Mouse (Mus musculus) MEL (cell line): ENCODE results near the gene Npas4. TPM values are rescaled to one million over a fixed set of nuclear protein-coding genes. Genes with fewer than 3 reads are reported as not detected.

Experiments
- DNase-seq: peaks from one replicate; pipeline ENCODE4 v3.0.0; 2011; ENCODE audit warnings: low read depth, low spot score
- H3K27ac ChIP-seq: 2 replicates; pipeline ENCODE4 v1.5.1; 2012; ENCODE audit warnings: low read depth, mild to moderate bottlenecking, control low read depth, low read length, moderate library complexity; ENCODE audit not compliant: control insufficient read depth
- H3K27me3 ChIP-seq, 2 experiments: fragments of 150-350 bp in 1 of 2; sonication (generic) in 1 of 2; 2 replicates each; pipeline ENCODE4 v1.6.1; 2012; ENCODE audit warnings: low read length in 2 of 2, mild to moderate bottlenecking in 2 of 2, improper control_type of control experiment in 1 of 2, moderate library complexity in 1 of 2; ENCODE audit not compliant: insufficient read depth in 2 of 2, control insufficient read depth in 1 of 2
- H3K36me3 ChIP-seq, 2 experiments: 2 replicates each; pipeline ENCODE4 v1.6.1; 2012 to 2014; ENCODE audit warnings: low read length in 2 of 2, improper control_type of control experiment in 1 of 2, inconsistent platforms in 1 of 2, mild to moderate bottlenecking in 1 of 2; ENCODE audit not compliant: insufficient read depth in 2 of 2, control insufficient read depth in 1 of 2
- H3K4me1 ChIP-seq, 2 experiments: fragments of 150-350 bp in 1 of 2; sonication (generic) in 1 of 2; 2 replicates each; pipeline ENCODE4 v1.6.1; 2012; ENCODE audit warnings: low read length in 2 of 2, improper control_type of control experiment in 1 of 2, mild to moderate bottlenecking in 1 of 2; ENCODE audit not compliant: insufficient read depth in 2 of 2, control insufficient read depth in 1 of 2
- H3K4me3 ChIP-seq, 2 experiments: fragments of 150-350 bp in 1 of 2; sonication (generic) in 1 of 2; 2 replicates each; pipeline ENCODE4 v1.5.1; 2012; ENCODE audit warnings: low read depth in 2 of 2, low read length in 2 of 2, mild to moderate bottlenecking in 2 of 2, moderate library complexity in 2 of 2, control low read depth in 1 of 2, improper control_type of control experiment in 1 of 2; ENCODE audit not compliant: control insufficient read depth in 1 of 2, insufficient read depth in 1 of 2
- H3K79me2 ChIP-seq: 2 replicates; pipeline ENCODE4 v1.6.1; 2012; ENCODE audit warnings: mild to moderate bottlenecking, low read length, moderate library complexity; ENCODE audit not compliant: control insufficient read depth, poor library complexity, insufficient read depth
- H3K9ac ChIP-seq: 2 replicates; pipeline ENCODE4 v1.6.1; 2012; ENCODE audit warnings: low read depth, mild to moderate bottlenecking, control low read depth, low read length, moderate library complexity; ENCODE audit not compliant: control insufficient read depth, poor library complexity, severe bottlenecking
- H3K9me3 ChIP-seq: fragments of 150-350 bp; sonication (generic); replicated peaks from 2 replicates; pipeline ENCODE4 v1.6.1; 2012; ENCODE audit warnings: mild to moderate bottlenecking, low read length, improper control_type of control experiment, moderate library complexity; ENCODE audit not compliant: insufficient read depth
- CHD1 ChIP-seq: IDR thresholded peaks from 2 replicates; pipeline ENCODE4 v1.6.1; 2012; ENCODE audit warnings: low read depth, mild to moderate bottlenecking, inconsistent platforms, low read length, improper control_type of control experiment
- CTCF ChIP-seq, 3 experiments: IDR thresholded peaks in 2 of 3; conservative IDR thresholded peaks in 1 of 3; 2 replicates each; pipeline ENCODE4 v1.5.1; 2011 to 2012; ENCODE audit warnings: low read length in 3 of 3, low read depth in 2 of 3, mild to moderate bottlenecking in 2 of 3, improper control_type of control experiment in 1 of 3, inconsistent platforms in 1 of 3, mixed read lengths in 1 of 3, moderate library complexity in 1 of 3; ENCODE audit not compliant: control insufficient read depth in 1 of 3, insufficient read depth in 1 of 3, poor library complexity in 1 of 3, severe bottlenecking in 1 of 3
- E2F4 ChIP-seq: IDR thresholded peaks from 2 replicates; pipeline ENCODE4 v1.6.1; 2011; ENCODE audit warnings: low read depth, low read length, improper control_type of control experiment, borderline replicate concordance
- ETS1 ChIP-seq: IDR thresholded peaks from 2 replicates; pipeline ENCODE4 v1.6.1; 2012; ENCODE audit warnings: low read depth, mild to moderate bottlenecking, inconsistent platforms, low read length, improper control_type of control experiment, moderate library complexity
- GABPA ChIP-seq: IDR thresholded peaks from 2 replicates; pipeline ENCODE4 v1.6.1; 2012; ENCODE audit warnings: low read depth, mild to moderate bottlenecking, inconsistent platforms, low read length, improper control_type of control experiment, moderate library complexity
- GATA1 ChIP-seq: IDR thresholded peaks from 2 replicates; pipeline ENCODE4 v1.6.1; 2011; ENCODE audit warnings: low read depth, low read length, improper control_type of control experiment
- HCFC1 ChIP-seq: IDR thresholded peaks from 2 replicates; pipeline ENCODE4 v1.6.1; 2012; ENCODE audit warnings: low read depth, mild to moderate bottlenecking, inconsistent platforms, low read length, improper control_type of control experiment, moderate library complexity
- MAZ ChIP-seq: IDR thresholded peaks from 2 replicates; pipeline ENCODE4 v1.6.1; 2012; ENCODE audit warnings: low read depth, mild to moderate bottlenecking, inconsistent platforms, low read length, improper control_type of control experiment
- MEF2A ChIP-seq: IDR thresholded peaks from 2 replicates; pipeline ENCODE4 v1.6.1; 2014; ENCODE audit warnings: low read depth, mild to moderate bottlenecking, inconsistent platforms, low read length, improper control_type of control experiment; ENCODE audit not compliant: poor library complexity, insufficient replicate concordance, severe bottlenecking; ENCODE audit errors: extremely low read depth
- MYB ChIP-seq: IDR thresholded peaks from 2 replicates; pipeline ENCODE4 v1.6.1; 2011; ENCODE audit warnings: mild to moderate bottlenecking, low read depth, low read length, improper control_type of control experiment
- MYC ChIP-seq: IDR thresholded peaks from 2 replicates; pipeline ENCODE4 v1.6.1; 2011; ENCODE audit warnings: low read depth, mild to moderate bottlenecking, low read length, improper control_type of control experiment, moderate library complexity
- RAD21 ChIP-seq: IDR thresholded peaks from 2 replicates; pipeline ENCODE4 v1.6.1; 2011; ENCODE audit warnings: mild to moderate bottlenecking, low read depth, low read length, improper control_type of control experiment
- RCOR1 ChIP-seq: IDR thresholded peaks from 2 replicates; pipeline ENCODE4 v1.6.1; 2012; ENCODE audit warnings: low read depth, mild to moderate bottlenecking, inconsistent platforms, low read length, improper control_type of control experiment
- SIN3A ChIP-seq: IDR thresholded peaks from 2 replicates; pipeline ENCODE4 v1.6.1; 2012; ENCODE audit warnings: low read length, improper control_type of control experiment, inconsistent platforms
- SMC3 ChIP-seq: IDR thresholded peaks from 2 replicates; pipeline ENCODE4 v1.6.1; 2011; ENCODE audit warnings: low read depth, low read length, improper control_type of control experiment
- UBTF ChIP-seq: IDR thresholded peaks from 2 replicates; pipeline ENCODE4 v1.6.1; 2012; ENCODE audit warnings: low read depth, mild to moderate bottlenecking, inconsistent platforms, low read length, improper control_type of control experiment, moderate library complexity, borderline replicate concordance; ENCODE audit not compliant: insufficient read depth
- USF1 ChIP-seq: IDR thresholded peaks from 2 replicates; pipeline ENCODE4 v1.6.1; 2014; ENCODE audit warnings: low read depth, mild to moderate bottlenecking, inconsistent platforms, low read length, improper control_type of control experiment, moderate library complexity
- ZC3H11A ChIP-seq: IDR thresholded peaks from 2 replicates; pipeline ENCODE4 v1.6.1; 2012; ENCODE audit warnings: low read depth, mild to moderate bottlenecking, inconsistent platforms, low read length, improper control_type of control experiment
- polyA plus RNA-seq, 2 experiments: library from polyadenylated mRNA; stranded (reverse) in 1 of 2; unstranded in 1 of 2; fragments of >175 nt in 1 of 2; fragments of >200 nt in 1 of 2; gene quantifications; 2 replicates each; pipeline versions ENCODE4 v1.2.1 to v1.2.4; 2012; ENCODE audit warnings: low replicate concordance in 2 of 2, low read depth in 1 of 2; ENCODE audit not compliant: insufficient read length in 2 of 2, insufficient read depth in 1 of 2, missing spikeins in 1 of 2
- total RNA-seq: library from RNA; depleted of rRNA; stranded (reverse); fragments of 300-350 nt; gene quantifications from 2 replicates; pipeline ENCODE4 v1.2.3, GENCODE M21; 2012

Npas4 gene
- total and polyA plus RNA-seq, 3 experiments: not detected

DNA sequence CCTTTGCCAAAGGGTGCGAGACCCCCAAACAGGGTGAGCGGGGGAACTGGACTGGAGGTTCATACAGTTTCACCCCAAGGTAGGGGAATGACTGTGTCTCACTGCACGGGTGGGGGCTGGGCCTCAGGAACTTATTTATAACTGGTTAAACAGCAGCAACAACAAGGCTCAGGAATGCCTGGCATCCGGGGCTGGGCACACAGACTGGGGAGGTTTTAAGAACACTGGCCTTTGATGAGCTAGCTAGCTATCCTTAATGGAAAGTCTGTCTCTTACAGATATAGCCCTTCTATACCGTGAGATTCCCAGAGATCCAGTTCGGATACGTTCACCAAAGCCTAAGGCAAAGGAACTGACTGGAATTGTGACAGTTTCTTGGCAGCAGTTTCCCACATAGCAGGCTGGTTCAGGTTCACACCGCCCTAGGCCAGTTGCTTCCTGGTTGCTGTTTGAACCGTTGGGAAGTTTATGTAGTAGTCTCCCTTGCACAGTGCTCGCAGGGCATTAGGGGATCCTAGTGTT lies 26.2 kb upstream of the Npas4 start:
- Histone ChIP-seq H3K27me3 (no peaks in the 10 kb centered on the region; a peak in 1 of 4 replicates), H3K4me1 (peaks cover 0 to 8% of the 10 kb centered on the region in 2 experiments; a peak in 2 of 4 replicates), H3K36me3 (peaks cover 0 to 3% of the 10 kb centered on the region in 2 experiments; a peak in 1 of 4 replicates), H3K9ac (peak overlapping the region; percentile 27), H3K9me3 (no peaks in the 10 kb centered on the region), H3K27ac (no peak overlapping the region), H3K4me3 (no peak overlapping the region; a peak in 1 of 4 replicates), H3K79me2 (no peaks in the 10 kb centered on the region)
- no peak for DNase-seq
- TF ChIP-seq RCOR1 (no peak), MAZ (no peak), USF1 (no peak), ETS1 (no peak), CHD1 (no peak), MYB (no peak), MEF2A (no peak), HCFC1 (no peak), MYC (no peak), GABPA (no peak), SIN3A (no peak), E2F4 (no peak), GATA1 (no peak), SMC3 (no peak)

DNA sequence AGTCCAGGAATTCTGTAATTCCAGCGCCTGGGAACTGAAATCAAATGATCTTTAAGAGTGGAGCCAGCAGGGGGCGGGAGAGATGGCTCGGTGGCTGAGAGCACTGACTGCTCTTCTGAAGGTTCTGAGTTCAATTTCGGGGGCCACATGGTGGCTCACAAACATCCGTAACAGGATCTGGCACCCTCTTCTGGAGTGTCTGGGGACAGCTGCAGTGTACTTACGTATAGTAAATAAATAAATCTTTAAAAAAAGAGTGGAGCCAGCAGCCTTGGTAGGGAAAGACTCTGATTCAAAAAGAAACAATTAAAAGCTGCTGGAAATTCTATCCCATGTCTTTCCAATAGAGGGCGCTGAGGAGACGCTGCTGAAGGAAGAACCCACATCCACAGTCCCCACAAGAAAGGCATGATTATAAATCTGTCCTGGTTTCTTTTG lies 24.9 kb upstream of the Npas4 start:
- TF ChIP-seq CTCF (IDR thresholded peaks at IDR 0.05 in 2 of 3, conservative IDR thresholded peaks at IDR 0.05 in 1 of 3; ENCODE audit: control insufficient read depth in 1 of 3, insufficient read depth in 1 of 3, low read depth in 2 of 3, low read length in 3 of 3, poor library complexity in 1 of 3, severe bottlenecking in 1 of 3) (peak; percentile 62 to 77 (median 74)), SMC3 (peak; percentile 47; the same call in 1 of the 2 replicates), RAD21 (peak; percentile 53), UBTF (no peak), ZC3H11A (peak; percentile 45; the same call in 1 of the 2 replicates), E2F4 (no peak)
- TF ChIP-seq, all 39 proteins: peak for 4
- peaks cover 0 to 8% of the 10 kb centered on the region in 2 experiments; a peak in 2 of 4 replicates for H3K4me1 ChIP-seq
- H3K9ac ChIP-seq: no peak overlapping the region
- H3K36me3 ChIP-seq: peaks cover 0 to 3% of the 10 kb centered on the region in 2 experiments; a peak in 1 of 4 replicates
- H3K79me2 ChIP-seq: no peaks in the 10 kb centered on the region
- H3K27ac ChIP-seq: no peak overlapping the region
- peak; percentile 72 for DNase-seq
- H3K4me3 ChIP-seq: no peak overlapping the region
- no peaks in the 10 kb centered on the region; a peak in 1 of 4 replicates for H3K27me3 ChIP-seq
- no peaks in the 10 kb centered on the region for H3K9me3 ChIP-seq
